Mouse (Mus musculus): Measurements from ENCODE around the gene Cadm1. TPM values are rescaled to one million over a fixed set of nuclear protein-coding genes. Genes with fewer than 3 reads are reported as not detected.

The Cadm1 gene
- total and polyA plus RNA-seq, 2 experiments from 2014 or later, result 3.7 to 5.5 TPM

GRCm38 (mm10) chr9:47652203-47652602, 122.2 kb downstream of the Cadm1 start:
- H3K4me2 ChIP-seq (ENCODE audit: low read depth, low read length), result no peak overlapping the region
- no peaks in the 10 kb centered on the region for H3K27me3 ChIP-seq (ENCODE audit: control insufficient read depth, insufficient read depth, low read length)
- no peaks in the 10 kb centered on the region for H3K9me3 ChIP-seq (replicated peaks; ENCODE audit: control insufficient read depth, low read length)
- WGBS, result 47% methylated on average over 5 of the region's 5 CpGs
- H3K27ac ChIP-seq (ENCODE audit: low read depth), result no peak overlapping the region
- no peak overlapping the region for H3K9ac ChIP-seq (replicated peaks; ENCODE audit: low read depth, low read length)
- DNase-seq (ENCODE audit: low spot score) (no peak), ATAC-seq (ENCODE audit: insufficient read depth, low read depth) (no peak)
- H3K36me3 ChIP-seq (replicated peaks; ENCODE audit: control insufficient read depth, insufficient read depth, low read length), result no peaks in the 10 kb centered on the region
- no peak overlapping the region for H3K4me3 ChIP-seq (ENCODE audit: low read depth, low read length)
- no peak for TF ChIP-seq CTCF (IDR thresholded peaks at IDR 0.05; ENCODE audit: low read depth)
- no peak for TF ChIP-seq EP300 (IDR thresholded peaks at IDR 0.05; ENCODE audit: low read depth)
- H3K4me1 ChIP-seq (ENCODE audit: control insufficient read depth, insufficient read depth), result no peaks in the 10 kb centered on the region

- H3K27me3 ChIP-seq (ENCODE audit: control insufficient read depth, insufficient read depth, low read length), result no peaks in the 10 kb centered on the region
- no peaks in the 10 kb centered on the region for H3K4me1 ChIP-seq (ENCODE audit: control insufficient read depth, insufficient read depth)
- no peak overlapping the region for H3K4me2 ChIP-seq (ENCODE audit: low read depth, low read length)
- H3K36me3 ChIP-seq (replicated peaks; ENCODE audit: control insufficient read depth, insufficient read depth, low read length), result no peaks in the 10 kb centered on the region
- H3K27ac ChIP-seq (ENCODE audit: low read depth), result no peak overlapping the region
- WGBS, result 53% methylated on average over 4 of the region's 4 CpGs
- no peak overlapping the region for H3K4me3 ChIP-seq (ENCODE audit: low read depth, low read length)
- no peak overlapping the region for H3K9ac ChIP-seq (replicated peaks; ENCODE audit: low read depth, low read length)
- ATAC-seq (ENCODE audit: insufficient read depth, low read depth) (no peak), DNase-seq (ENCODE audit: low spot score) (no peak)
- no peaks in the 10 kb centered on the region for H3K9me3 ChIP-seq (replicated peaks; ENCODE audit: control insufficient read depth, low read length)
- TF ChIP-seq CTCF (IDR thresholded peaks at IDR 0.05; ENCODE audit: low read depth) (no peak), EP300 (IDR thresholded peaks at IDR 0.05; ENCODE audit: low read depth) (no peak)
Measured at GRCm38 (mm10) chr9:47652936-47653335, 123.0 kb downstream of the Cadm1 start.

- Histone ChIP-seq H3K36me3 (replicated peaks; ENCODE audit: control insufficient read depth, insufficient read depth, low read length) (no peaks in the 10 kb centered on the region), H3K9me3 (replicated peaks; ENCODE audit: control insufficient read depth, low read length) (no peaks in the 10 kb centered on the region), H3K27me3 (ENCODE audit: control insufficient read depth, insufficient read depth, low read length) (no peaks in the 10 kb centered on the region), H3K4me1 (ENCODE audit: control insufficient read depth, insufficient read depth) (no peaks in the 10 kb centered on the region), H3K9ac (replicated peaks; ENCODE audit: low read depth, low read length) (no peak overlapping the region), H3K27ac (ENCODE audit: low read depth) (no peak overlapping the region), H3K4me3 (ENCODE audit: low read depth, low read length) (no peak overlapping the region), H3K4me2 (ENCODE audit: low read depth, low read length) (no peak overlapping the region)
- WGBS, result 85% methylated on average over 6 of the region's 6 CpGs
- DNase-seq (ENCODE audit: low spot score) (no peak), ATAC-seq (ENCODE audit: insufficient read depth, low read depth) (no peak)
- TF ChIP-seq CTCF (IDR thresholded peaks at IDR 0.05; ENCODE audit: low read depth) (no peak), EP300 (IDR thresholded peaks at IDR 0.05; ENCODE audit: low read depth) (no peak)
Measured at GRCm38 (mm10) chr9:47659366-47660090, 129.6 kb downstream of the Cadm1 start.

GRCm38 (mm10) chr9:47661611-47662010, 131.6 kb downstream of the Cadm1 start:
- H3K9ac ChIP-seq (replicated peaks; ENCODE audit: low read depth, low read length), result no peak overlapping the region
- H3K36me3 ChIP-seq (replicated peaks; ENCODE audit: control insufficient read depth, insufficient read depth, low read length), result no peaks in the 10 kb centered on the region
- DNase-seq (ENCODE audit: low spot score) (no peak), ATAC-seq (ENCODE audit: insufficient read depth, low read depth) (no peak)
- no peaks in the 10 kb centered on the region for H3K27me3 ChIP-seq (ENCODE audit: control insufficient read depth, insufficient read depth, low read length)
- no peaks in the 10 kb centered on the region for H3K4me1 ChIP-seq (ENCODE audit: control insufficient read depth, insufficient read depth)
- no peak for TF ChIP-seq EP300 (IDR thresholded peaks at IDR 0.05; ENCODE audit: low read depth)
- no peak for TF ChIP-seq CTCF (IDR thresholded peaks at IDR 0.05; ENCODE audit: low read depth)
- 80% methylated on average over 7 of the region's 7 CpGs for WGBS
- no peaks in the 10 kb centered on the region for H3K9me3 ChIP-seq (replicated peaks; ENCODE audit: control insufficient read depth, low read length)
- no peak overlapping the region for H3K4me3 ChIP-seq (ENCODE audit: low read depth, low read length)
- H3K4me2 ChIP-seq (ENCODE audit: low read depth, low read length), result no peak overlapping the region
- H3K27ac ChIP-seq (ENCODE audit: low read depth), result no peak overlapping the region

- Histone ChIP-seq H3K4me2 (ENCODE audit: low read depth, low read length) (no peak overlapping the region), H3K9me3 (replicated peaks; ENCODE audit: control insufficient read depth, low read length) (no peaks in the 10 kb centered on the region), H3K9ac (replicated peaks; ENCODE audit: low read depth, low read length) (no peak overlapping the region), H3K4me1 (ENCODE audit: control insufficient read depth, insufficient read depth) (peaks cover 12% of the 10 kb centered on the region), H3K4me3 (ENCODE audit: low read depth, low read length) (no peak overlapping the region), H3K27me3 (ENCODE audit: control insufficient read depth, insufficient read depth, low read length) (no peaks in the 10 kb centered on the region), H3K27ac (ENCODE audit: low read depth) (no peak overlapping the region), H3K36me3 (replicated peaks; ENCODE audit: control insufficient read depth, insufficient read depth, low read length) (no peaks in the 10 kb centered on the region)
- ATAC-seq (ENCODE audit: insufficient read depth, low read depth) (no peak), DNase-seq (ENCODE audit: low spot score) (no peak)
- TF ChIP-seq CTCF (IDR thresholded peaks at IDR 0.05; ENCODE audit: low read depth), result no peak
- no peak for TF ChIP-seq EP300 (IDR thresholded peaks at IDR 0.05; ENCODE audit: low read depth)
- WGBS, result 51% methylated on average over 4 of the region's 4 CpGs
Measured at GRCm38 (mm10) chr9:47669206-47669605, 139.2 kb downstream of the Cadm1 start.

- no peaks in the 10 kb centered on the region for H3K27me3 ChIP-seq (ENCODE audit: control insufficient read depth, insufficient read depth, low read length)
- DNase-seq (ENCODE audit: low spot score) (no peak), ATAC-seq (ENCODE audit: insufficient read depth, low read depth) (no peak)
- peaks cover 17% of the 10 kb centered on the region for H3K4me1 ChIP-seq (ENCODE audit: control insufficient read depth, insufficient read depth)
- no peaks in the 10 kb centered on the region for H3K9me3 ChIP-seq (replicated peaks; ENCODE audit: control insufficient read depth, low read length)
- no peak overlapping the region for H3K27ac ChIP-seq (ENCODE audit: low read depth)
- no peak for TF ChIP-seq EP300 (IDR thresholded peaks at IDR 0.05; ENCODE audit: low read depth)
- no peak for TF ChIP-seq CTCF (IDR thresholded peaks at IDR 0.05; ENCODE audit: low read depth)
- H3K9ac ChIP-seq (replicated peaks; ENCODE audit: low read depth, low read length), result no peak overlapping the region
- H3K36me3 ChIP-seq (replicated peaks; ENCODE audit: control insufficient read depth, insufficient read depth, low read length), result no peaks in the 10 kb centered on the region
- 0 out of 2 replicates have a peak overlapping the region, but pooled peaks have one; percentile 9 for H3K4me2 ChIP-seq (ENCODE audit: low read depth, low read length)
- H3K4me3 ChIP-seq (ENCODE audit: low read depth, low read length), result no peak overlapping the region
- 31% methylated on average over 11 of the region's 11 CpGs for WGBS
Measured at GRCm38 (mm10) chr9:47671617-47672016, 141.6 kb downstream of the Cadm1 start.
